Mouse (Mus musculus) cerebellum, postnatal 10 days (tissue): ENCODE data around the gene Zfy2.

Experiments
- DNase-seq, 2 experiments: peaks; one replicate each; pipeline ENCODE4 v3.0.0; 2021; ENCODE audit warnings: mixed read lengths in 2 of 2

Zfy2 gene

GRCm38 (mm10) chrY:2170309-2170708, at the start of gene Zfy2:
Gene Zfy2 (minus strand): TSS chrY:2170409.
- no peak for DNase-seq
